Mouse (Mus musculus) mouse trophoblast stem cell (cell line): Measurements from ENCODE around the gene Cables2.

Source experiments
- in situ Hi-C, 2 experiments: fragments of 300-500 bp; cut with MseI, MboI; formaldehyde crosslinking; loops; 2 replicates in 1 of 2; 3 replicates in 1 of 2; pipeline ENCODE4 v1.15.1; 2025

Gene Cables2

GRCm38 (mm10) chr2:180256296-180257000 is 16.8 kb downstream of the Cables2 start:
- in situ Hi-C loops, result loop anchor here in 1 of 2 experiments (5.0 kb wide), 1 partner anchor 34 kb away; no protein-coding TSS in a partner anchor

- in situ Hi-C loops, result loop anchor here in 1 of 2 experiments (5.0 kb wide), 1 partner anchor 33 kb away; no protein-coding TSS in a partner anchor
These were observed 17.6 kb downstream of the Cables2 start for GRCm38 (mm10) chr2:180255701-180256100.

- in situ Hi-C loops, result loop anchor here in 1 of 2 experiments (5.0 kb wide), 1 partner anchor 32 kb away; no protein-coding TSS in a partner anchor
These were observed 18.7 kb downstream of the Cables2 start for GRCm38 (mm10) chr2:180254436-180255209.

- in situ Hi-C loops, result no loop called here
These were observed 21.5 kb downstream of the Cables2 start for GRCm38 (mm10) chr2:180251838-180252237.

- in situ Hi-C loops, result no loop called here
These were observed 22.2 kb downstream of the Cables2 start for GRCm38 (mm10) chr2:180250930-180251611.

GRCm38 (mm10) chr2:180248947-180249660 is 24.2 kb downstream of the Cables2 start:
- in situ Hi-C loops, result no loop called here

GRCm38 (mm10) chr2:180247916-180248315 is 25.4 kb downstream of the Cables2 start:
- in situ Hi-C loops, result no loop called here

GRCm38 (mm10) chr2:180243108-180243507 is 30.2 kb downstream of the Cables2 start:
- in situ Hi-C loops, result no loop called here

GRCm38 (mm10) chr2:180238591-180238990 is 34.7 kb downstream of the Cables2 start:
- in situ Hi-C loops, result no loop called here

GRCm38 (mm10) chr2:180237601-180238345 is 35.5 kb downstream of the Cables2 start:
- in situ Hi-C loops, result no loop called here

GRCm38 (mm10) chr2:180236930-180237329 is 36.4 kb downstream of the Cables2 start:
- in situ Hi-C loops, result no loop called here

GRCm38 (mm10) chr2:180236500-180236899 is 36.8 kb downstream of the Cables2 start:
- in situ Hi-C loops, result no loop called here

GRCm38 (mm10) chr2:180235788-180236187 is 37.5 kb downstream of the Cables2 start:
- in situ Hi-C loops, result no loop called here

GRCm38 (mm10) chr2:180234980-180235379 is 38.3 kb downstream of the Cables2 start:
- in situ Hi-C loops, result no loop called here

GRCm38 (mm10) chr2:180234353-180234752 is 38.9 kb downstream of the Cables2 start:
- in situ Hi-C loops, result no loop called here

- in situ Hi-C loops, result no loop called here
These were observed 40.0 kb downstream of the Cables2 start for GRCm38 (mm10) chr2:180233101-180233904.

- in situ Hi-C loops, result no loop called here
These were observed 42.8 kb downstream of the Cables2 start for GRCm38 (mm10) chr2:180230482-180230881.

- in situ Hi-C loops, result no loop called here
These were observed 44.2 kb downstream of the Cables2 start for GRCm38 (mm10) chr2:180229129-180229528.

GRCm38 (mm10) chr2:180228592-180228991 is 44.7 kb downstream of the Cables2 start:
- in situ Hi-C loops, result no loop called here

GRCm38 (mm10) chr2:180228060-180228458 is 45.2 kb downstream of the Cables2 start:
- in situ Hi-C loops, result no loop called here
